Mouse (Mus musculus): ENCODE data around the gene Myo19. TPM values are rescaled to one million over a fixed set of nuclear protein-coding genes. Genes with fewer than 3 reads are reported as not detected.

Gene Myo19
- 11.9 and 15.3 TPM in 2 replicates for polyA plus RNA-seq (2016; fragmentation: Nextera tagmentation; extraction: Ambion mirVana)

GRCm38 (mm10) chr11:84879772-84880464, at the start of gene Myo19, which contains the start of gene Pigw:
Gene Myo19 (plus strand): TSS chr11:84880148.
Gene Pigw (minus strand): TSS chr11:84880285.
- H3K27me3 ChIP-seq (replicated peaks; ENCODE audit: low read depth, poor library complexity, severe bottlenecking) = no peaks in the 10 kb centered on the region
- no peaks in the 10 kb centered on the region for H3K9me3 ChIP-seq
- peak within 1 kb of the TSS; percentile 96 for H3K27ac ChIP-seq (replicated peaks)
- peaks cover 53% of the 10 kb centered on the region for H3K36me3 ChIP-seq (replicated peaks)
- DNase-seq (ENCODE audit: low spot score) = peak; percentile 88
- WGBS = under 1% methylated on average over 81 of the region's 81 CpGs
- peaks cover 27% of the 10 kb centered on the region for H3K4me1 ChIP-seq
- peak within 1 kb of the TSS; percentile 92 for H3K4me3 ChIP-seq

GRCm38 (mm10) chr11:84839330-84839729, 40.6 kb upstream of the Myo19 start:
- Histone ChIP-seq H3K27ac (replicated peaks) (no peak overlapping the region), H3K36me3 (replicated peaks) (peaks cover 99% of the 10 kb centered on the region), H3K27me3 (replicated peaks; ENCODE audit: low read depth, poor library complexity, severe bottlenecking) (no peaks in the 10 kb centered on the region), H3K4me1 (no peaks in the 10 kb centered on the region), H3K9me3 (no peaks in the 10 kb centered on the region), H3K4me3 (no peak overlapping the region)
- 94% methylated on average over 2 of the region's 2 CpGs for WGBS
- DNase-seq (ENCODE audit: low spot score) = no peak

GRCm38 (mm10) chr11:84846741-84847474, 33.0 kb upstream of the Myo19 start:
- no peak for DNase-seq (ENCODE audit: low spot score)
- peaks cover 86% of the 10 kb centered on the region for H3K36me3 ChIP-seq (replicated peaks)
- H3K4me1 ChIP-seq = no peaks in the 10 kb centered on the region
- WGBS = 95% methylated on average over 15 of the region's 15 CpGs
- no peaks in the 10 kb centered on the region for H3K9me3 ChIP-seq
- H3K27ac ChIP-seq (replicated peaks) = no peak overlapping the region
- H3K4me3 ChIP-seq = no peak overlapping the region
- no peaks in the 10 kb centered on the region for H3K27me3 ChIP-seq (replicated peaks; ENCODE audit: low read depth, poor library complexity, severe bottlenecking)

GRCm38 (mm10) chr11:84847475-84848090, 32.4 kb upstream of the Myo19 start:
- no peak for DNase-seq (ENCODE audit: low spot score)
- H3K27me3 ChIP-seq (replicated peaks; ENCODE audit: low read depth, poor library complexity, severe bottlenecking) = no peaks in the 10 kb centered on the region
- H3K4me3 ChIP-seq = no peak overlapping the region
- H3K36me3 ChIP-seq (replicated peaks) = peaks cover 86% of the 10 kb centered on the region
- 91% methylated on average over 7 of the region's 7 CpGs for WGBS
- no peaks in the 10 kb centered on the region for H3K4me1 ChIP-seq
- no peaks in the 10 kb centered on the region for H3K9me3 ChIP-seq
- no peak overlapping the region for H3K27ac ChIP-seq (replicated peaks)

GRCm38 (mm10) chr11:84855285-84855684, 24.7 kb upstream of the Myo19 start:
- H3K4me3 ChIP-seq = no peak overlapping the region
- WGBS = 95% methylated on average over 6 of the region's 6 CpGs
- DNase-seq (ENCODE audit: low spot score) = no peak
- H3K4me1 ChIP-seq = no peaks in the 10 kb centered on the region
- H3K36me3 ChIP-seq (replicated peaks) = peaks cover 92% of the 10 kb centered on the region
- no peak overlapping the region for H3K27ac ChIP-seq (replicated peaks)
- no peaks in the 10 kb centered on the region for H3K9me3 ChIP-seq
- no peaks in the 10 kb centered on the region for H3K27me3 ChIP-seq (replicated peaks; ENCODE audit: low read depth, poor library complexity, severe bottlenecking)

GRCm38 (mm10) chr11:84865268-84865667, 14.7 kb upstream of the Myo19 start:
- H3K27me3 ChIP-seq (replicated peaks; ENCODE audit: low read depth, poor library complexity, severe bottlenecking) = no peaks in the 10 kb centered on the region
- no peak overlapping the region for H3K27ac ChIP-seq (replicated peaks)
- no peaks in the 10 kb centered on the region for H3K9me3 ChIP-seq
- peaks cover 36% of the 10 kb centered on the region for H3K36me3 ChIP-seq (replicated peaks)
- H3K4me1 ChIP-seq = peaks cover 31% of the 10 kb centered on the region
- no peak for DNase-seq (ENCODE audit: low spot score)
- 52% methylated on average over 2 of the region's 2 CpGs for WGBS
- H3K4me3 ChIP-seq = no peak overlapping the region

- H3K9me3 ChIP-seq = no peaks in the 10 kb centered on the region
- peaks cover 14% of the 10 kb centered on the region for H3K36me3 ChIP-seq (replicated peaks)
- H3K4me1 ChIP-seq = peaks cover 36% of the 10 kb centered on the region
- 92% methylated on average over 2 of the region's 2 CpGs for WGBS
- H3K27ac ChIP-seq (replicated peaks) = no peak overlapping the region
- H3K27me3 ChIP-seq (replicated peaks; ENCODE audit: low read depth, poor library complexity, severe bottlenecking) = no peaks in the 10 kb centered on the region
- no peak overlapping the region for H3K4me3 ChIP-seq
- no peak for DNase-seq (ENCODE audit: low spot score)
Measured at GRCm38 (mm10) chr11:84867586-84867985, 12.4 kb upstream of the Myo19 start.

- H3K36me3 ChIP-seq (replicated peaks) = peaks cover 12% of the 10 kb centered on the region
- H3K4me1 ChIP-seq = peaks cover 36% of the 10 kb centered on the region
- H3K4me3 ChIP-seq = peak overlapping the region; percentile 75
- H3K9me3 ChIP-seq = no peaks in the 10 kb centered on the region
- no peak for DNase-seq (ENCODE audit: low spot score)
- H3K27me3 ChIP-seq (replicated peaks; ENCODE audit: low read depth, poor library complexity, severe bottlenecking) = no peaks in the 10 kb centered on the region
- WGBS = 25% methylated on average over 7 of the region's 7 CpGs
- H3K27ac ChIP-seq (replicated peaks) = peak overlapping the region; percentile 97
Measured at GRCm38 (mm10) chr11:84868786-84869259, 11.1 kb upstream of the Myo19 start.

- Histone ChIP-seq H3K9me3 (no peaks in the 10 kb centered on the region), H3K4me3 (peak overlapping the region; percentile 75), H3K36me3 (replicated peaks) (peaks cover 12% of the 10 kb centered on the region), H3K4me1 (peaks cover 36% of the 10 kb centered on the region), H3K27ac (replicated peaks) (peak overlapping the region; percentile 97), H3K27me3 (replicated peaks; ENCODE audit: low read depth, poor library complexity, severe bottlenecking) (no peaks in the 10 kb centered on the region)
- DNase-seq (ENCODE audit: low spot score) = peak; percentile 98
- under 1% methylated on average over 60 of the region's 61 CpGs for WGBS
Measured at GRCm38 (mm10) chr11:84869537-84870232, 10.3 kb upstream of the Myo19 start.

- Histone ChIP-seq H3K4me3 (peak within 1 kb of the TSS; percentile 75), H3K4me1 (peaks cover 32% of the 10 kb centered on the region), H3K9me3 (no peaks in the 10 kb centered on the region), H3K36me3 (replicated peaks) (peaks cover 12% of the 10 kb centered on the region), H3K27ac (replicated peaks) (peak within 1 kb of the TSS; percentile 97), H3K27me3 (replicated peaks; ENCODE audit: low read depth, poor library complexity, severe bottlenecking) (no peaks in the 10 kb centered on the region)
- WGBS = under 1% methylated on average over 57 of the region's 62 CpGs
- DNase-seq (ENCODE audit: low spot score) = peak; percentile 94
Measured at GRCm38 (mm10) chr11:84870337-84871043, 9.5 kb upstream of the Myo19 start, which contains the start of gene Ggnbp2. Gene Ggnbp2 (minus strand): TSS chr11:84870817.

- Histone ChIP-seq H3K36me3 (replicated peaks) (peaks cover 12% of the 10 kb centered on the region; the same call in 1 of the 2 replicates), H3K27me3 (replicated peaks; ENCODE audit: low read depth, poor library complexity, severe bottlenecking) (no peaks in the 10 kb centered on the region), H3K27ac (replicated peaks) (peak overlapping the region; percentile 97), H3K4me1 (peaks cover 28% of the 10 kb centered on the region), H3K4me3 (peak overlapping the region; percentile 75), H3K9me3 (no peaks in the 10 kb centered on the region)
- no peak for DNase-seq (ENCODE audit: low spot score)
- 1% methylated on average over 10 of the region's 10 CpGs for WGBS
Measured at GRCm38 (mm10) chr11:84871046-84871445, 8.9 kb upstream of the Myo19 start.

All from embryonic facial prominence, embryonic 10.5 days (tissue).